Mouse (Mus musculus) CH12.LX (cell line): ENCODE data around the gene Zscan10. TPM values are rescaled to one million over a fixed set of nuclear protein-coding genes. Genes with fewer than 3 reads are reported as not detected.

Experiments
- DNase-seq: peaks from one replicate; pipeline ENCODE4 v3.0.0-alpha.2; 2013; ENCODE audit errors: extremely low read depth
- H3K27ac ChIP-seq: 2 replicates; pipeline ENCODE4 v1.5.1; 2012; ENCODE audit warnings: low read depth, mild to moderate bottlenecking, control low read depth, moderate library complexity; ENCODE audit not compliant: insufficient read depth
- H3K27me3 ChIP-seq: replicated peaks from 2 replicates; pipeline ENCODE3; 2012; ENCODE audit warnings: inconsistent platforms
- H3K36me3 ChIP-seq, 2 experiments: replicated peaks in 1 of 2; 2 replicates each; pipeline versions ENCODE3 to v1.6.1; 2012; ENCODE audit warnings: inconsistent platforms in 1 of 2, low read length in 1 of 2, mild to moderate bottlenecking in 1 of 2, mixed read lengths in 1 of 2, moderate library complexity in 1 of 2; ENCODE audit not compliant: control insufficient read depth in 1 of 2, insufficient read depth in 1 of 2
- H3K4me1 ChIP-seq, 2 experiments: 2 replicates each; pipeline ENCODE4 v1.6.1; 2012; ENCODE audit warnings: inconsistent platforms in 1 of 2, moderate library complexity in 1 of 2; ENCODE audit not compliant: insufficient read depth in 2 of 2, control insufficient read depth in 1 of 2
- H3K4me2 ChIP-seq: 2 replicates; pipeline ENCODE4 v1.6.1; 2012; ENCODE audit warnings: low read depth, mild to moderate bottlenecking, control low read depth; ENCODE audit not compliant: poor library complexity, insufficient read depth, severe bottlenecking
- H3K4me3 ChIP-seq, 3 experiments: fragments of 150-350 bp in 1 of 3; sonication (generic) in 1 of 3; replicated peaks in 1 of 3; 2 replicates each; pipeline versions ENCODE3 to v1.5.1; 2011 to 2012; ENCODE audit warnings: low read depth in 2 of 3, low read length in 2 of 3, mild to moderate bottlenecking in 2 of 3, moderate library complexity in 2 of 3, control low read depth in 1 of 3, improper control_type of control experiment in 1 of 3, inconsistent platforms in 1 of 3, mixed read lengths in 1 of 3; ENCODE audit not compliant: poor library complexity in 1 of 3
- H3K79me2 ChIP-seq: replicated peaks from 2 replicates; pipeline ENCODE4 v1.6.1; 2012; ENCODE audit warnings: mild to moderate bottlenecking, moderate library complexity; ENCODE audit not compliant: control insufficient read depth, poor library complexity, insufficient read depth, severe bottlenecking; ENCODE audit errors: extremely low read depth
- H3K9ac ChIP-seq: 2 replicates; pipeline ENCODE4 v1.6.1; 2012; ENCODE audit warnings: low read depth, mild to moderate bottlenecking, control low read depth, moderate library complexity; ENCODE audit not compliant: insufficient read depth
- H3K9me3 ChIP-seq: replicated peaks from 2 replicates; pipeline ENCODE3; 2012; ENCODE audit warnings: low read length, inconsistent platforms, mixed read lengths
- CHD1 ChIP-seq: IDR thresholded peaks from 2 replicates; pipeline ENCODE4 v1.6.1; 2012; ENCODE audit warnings: low read depth, low read length, improper control_type of control experiment, inconsistent platforms
- CHD2 ChIP-seq: IDR thresholded peaks from 2 replicates; pipeline ENCODE4 v1.6.1; 2011; ENCODE audit warnings: low read length, improper control_type of control experiment
- ELF1 ChIP-seq: IDR thresholded peaks from 2 replicates; pipeline ENCODE4 v1.6.1; 2014; ENCODE audit warnings: low read depth, mild to moderate bottlenecking, inconsistent platforms, low read length, improper control_type of control experiment
- EP300 ChIP-seq: IDR thresholded peaks from 2 replicates; pipeline ENCODE4 v1.6.1; 2011; ENCODE audit warnings: low read length, improper control_type of control experiment
- ETS1 ChIP-seq: conservative IDR thresholded peaks from 2 replicates; pipeline ENCODE4 v1.6.1; 2012; ENCODE audit warnings: low read depth, mild to moderate bottlenecking, inconsistent platforms, low read length, improper control_type of control experiment, moderate library complexity
- HCFC1 ChIP-seq: IDR thresholded peaks from 2 replicates; pipeline ENCODE4 v1.6.1; 2012; ENCODE audit warnings: low read depth, mild to moderate bottlenecking, inconsistent platforms, low read length, improper control_type of control experiment
- JUND ChIP-seq: conservative IDR thresholded peaks from 2 replicates; pipeline ENCODE4 v1.6.1; 2011; ENCODE audit warnings: low read depth, low read length, improper control_type of control experiment
- MAFK ChIP-seq: IDR thresholded peaks from 2 replicates; pipeline ENCODE4 v1.6.1; 2011; ENCODE audit warnings: low read length, improper control_type of control experiment; ENCODE audit not compliant: insufficient replicate concordance
- MAZ ChIP-seq: IDR thresholded peaks from 2 replicates; pipeline ENCODE4 v1.6.1; 2012; ENCODE audit warnings: low read depth, mild to moderate bottlenecking, inconsistent platforms, low read length, improper control_type of control experiment, moderate library complexity
- MEF2A ChIP-seq: IDR thresholded peaks from 2 replicates; pipeline ENCODE4 v1.6.1; 2014; ENCODE audit warnings: low read depth, mild to moderate bottlenecking, inconsistent platforms, low read length, improper control_type of control experiment, borderline replicate concordance
- MXI1 ChIP-seq: IDR thresholded peaks from 2 replicates; pipeline ENCODE4 v1.6.1; 2011; ENCODE audit warnings: mild to moderate bottlenecking, low read depth, low read length, improper control_type of control experiment
- NRF1 ChIP-seq: IDR thresholded peaks from 2 replicates; pipeline ENCODE4 v1.6.1; 2014; ENCODE audit warnings: low read depth, mild to moderate bottlenecking, inconsistent platforms, low read length, improper control_type of control experiment, moderate library complexity
- POLR2A ChIP-seq: IDR thresholded peaks from 2 replicates; pipeline ENCODE4 v1.6.1; 2011; ENCODE audit warnings: low read depth, mild to moderate bottlenecking, improper control_type of control experiment, low read length
- POLR2AphosphoS2 ChIP-seq: IDR thresholded peaks from 2 replicates; pipeline ENCODE4 v1.6.1; 2011; ENCODE audit warnings: low read depth, low read length, improper control_type of control experiment
- RAD21 ChIP-seq: IDR thresholded peaks from 2 replicates; pipeline ENCODE4 v1.6.1; 2011; ENCODE audit warnings: low read depth, mild to moderate bottlenecking, low read length, improper control_type of control experiment, moderate library complexity
- RCOR1 ChIP-seq: conservative IDR thresholded peaks from 2 replicates; pipeline ENCODE4 v1.6.1; 2012; ENCODE audit warnings: low read depth, mild to moderate bottlenecking, inconsistent platforms, low read length, improper control_type of control experiment
- SIN3A ChIP-seq: IDR thresholded peaks from 2 replicates; pipeline ENCODE4 v1.6.1; 2012; ENCODE audit warnings: low read length, improper control_type of control experiment, inconsistent platforms
- SMC3 ChIP-seq: IDR thresholded peaks from 2 replicates; pipeline ENCODE4 v1.6.1; 2011; ENCODE audit warnings: low read depth, low read length, improper control_type of control experiment
- TCF12 ChIP-seq: IDR thresholded peaks from 2 replicates; pipeline ENCODE4 v1.6.1; 2014; ENCODE audit warnings: low read depth, mild to moderate bottlenecking, inconsistent platforms, low read length, improper control_type of control experiment
- UBTF ChIP-seq: IDR thresholded peaks from 2 replicates; pipeline ENCODE4 v1.6.1; 2012; ENCODE audit warnings: low read depth, mild to moderate bottlenecking, inconsistent platforms, low read length, improper control_type of control experiment, moderate library complexity
- USF1 ChIP-seq: IDR thresholded peaks from 2 replicates; pipeline ENCODE4 v1.6.1; 2014; ENCODE audit warnings: low read depth, mild to moderate bottlenecking, inconsistent platforms, low read length, improper control_type of control experiment
- USF2 ChIP-seq: conservative IDR thresholded peaks from 2 replicates; pipeline ENCODE4 v1.6.1; 2011; ENCODE audit warnings: low read depth, low read length, improper control_type of control experiment
- ZC3H11A ChIP-seq: IDR thresholded peaks from 2 replicates; pipeline ENCODE4 v1.6.1; 2012; ENCODE audit warnings: low read depth, mild to moderate bottlenecking, inconsistent platforms, low read length, improper control_type of control experiment
- ZNF384 ChIP-seq: IDR thresholded peaks from 2 replicates; pipeline ENCODE4 v1.6.1; 2012; ENCODE audit warnings: low read depth, low read length, improper control_type of control experiment, inconsistent platforms
- dilution Hi-C: fragments of 300-500 bp; cut with MboI; formaldehyde crosslinking; loops from 2 replicates; pipeline ENCODE4 v1.14.3; 2020; ENCODE audit warnings: low sequenced_read_pairs; ENCODE audit not compliant: extremely low pct_unique_long_range_greater_than_20kb, extremely low pct_ligation_motif_present
- in situ Hi-C: fragments of 300-500 bp; cut with MboI; formaldehyde crosslinking; loops from 3 replicates; pipeline ENCODE4 v1.14.3; 2019; ENCODE audit warnings: low sequenced_read_pairs, low pct_ligation_motif_present, low pct_unique_long_range_greater_than_20kb, mixed read lengths
- polyA plus RNA-seq: library from polyadenylated mRNA; unstranded; fragments of >175 nt; gene quantifications from 2 replicates; pipeline ENCODE4 v1.2.1, GENCODE M21; 2012; ENCODE audit warnings: low read depth; ENCODE audit not compliant: insufficient read length
- total RNA-seq, 2 experiments: library from RNA; depleted of rRNA; stranded (reverse); fragments of 300-350 nt in 1 of 2; fragments of >200 nt in 1 of 2; gene quantifications; 2 replicates each; pipeline ENCODE4 v1.2.3; 2012 to 2014

Zscan10 gene
- total and polyA plus RNA-seq, 3 experiments: not detected

DNA sequence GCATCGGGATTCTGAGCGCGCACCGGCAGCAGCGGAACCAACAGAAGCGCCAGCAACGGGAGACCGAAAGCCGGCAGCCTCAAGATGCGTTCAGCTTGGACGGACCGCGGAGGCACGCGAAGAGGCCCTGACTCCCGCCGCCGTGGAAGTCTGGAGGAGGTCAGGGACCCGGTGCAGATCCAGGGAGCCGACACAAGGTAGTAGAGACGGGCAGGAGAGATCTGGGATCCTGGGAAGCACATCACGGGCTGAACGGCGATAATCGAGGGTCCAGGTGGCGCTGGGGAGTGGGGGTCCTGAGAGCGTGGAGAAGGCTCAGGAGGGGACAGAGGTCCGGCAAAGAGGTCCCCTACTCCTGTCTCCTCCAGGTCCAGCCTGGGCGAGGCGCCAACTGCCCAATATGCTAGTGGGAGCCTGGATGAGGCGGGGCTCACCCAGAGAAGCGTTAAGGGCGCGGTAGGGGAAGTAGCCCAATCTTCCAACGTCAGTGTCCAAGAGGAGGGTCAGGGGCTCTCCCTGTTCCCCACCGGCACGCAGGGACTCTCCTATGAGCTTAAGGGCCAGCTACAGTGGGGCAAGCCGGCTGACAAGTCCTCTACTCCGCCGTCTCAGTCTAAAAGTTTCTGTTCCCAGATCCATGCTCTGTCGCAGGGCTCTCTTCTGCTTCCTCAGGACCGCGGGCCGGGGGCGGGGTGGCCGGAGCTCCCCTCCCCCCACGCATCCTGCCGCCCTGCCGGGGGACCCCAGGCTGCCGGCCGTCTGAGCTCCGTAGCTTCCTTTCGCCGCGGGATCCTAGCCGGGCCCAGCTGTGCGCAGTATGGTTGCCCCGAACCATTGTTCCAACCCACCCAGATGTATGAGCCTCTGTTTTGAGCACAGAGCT lies 44.2 kb downstream of the Zscan10 start, which contains the start of gene Mmp25:
TSS of gene Mmp25 (minus strand) at position 665 of the 883 bp plus-strand sequence.
- no peak for TF ChIP-seq MEF2A
- TF ChIP-seq JUND: no peak
- TF ChIP-seq ELF1: no peak
- TF ChIP-seq EP300: no peak
- TF ChIP-seq ZC3H11A: no peak
- no peak for TF ChIP-seq MAFK
- no peak for TF ChIP-seq CHD2
- no peak for TF ChIP-seq HCFC1
- no peak for TF ChIP-seq MAZ
- TF ChIP-seq SMC3: no peak
- no peak for TF ChIP-seq SIN3A
- no peak for TF ChIP-seq USF1
- TF ChIP-seq ETS1: no peak
- TF ChIP-seq MXI1: no peak
- TF ChIP-seq RAD21: no peak
- TF ChIP-seq POLR2AphosphoS2: no peak
- no peaks in the 10 kb centered on the region for H3K36me3 ChIP-seq
- H3K9me3 ChIP-seq: peaks cover 10% of the 10 kb centered on the region
- H3K27me3 ChIP-seq: peaks cover 80% of the 10 kb centered on the region
- H3K4me1 ChIP-seq: peaks cover 0 to 4% of the 10 kb centered on the region in 2 experiments; a peak in 1 of 4 replicates
- peak within 1 kb of the TSS; percentile 16; the same call in 1 of the 2 replicates for H3K4me2 ChIP-seq
- no peak within 1 kb of the TSS for H3K4me3 ChIP-seq
- H3K9ac ChIP-seq: no peak within 1 kb of the TSS
- no peak within 1 kb of the TSS for H3K27ac ChIP-seq
- in situ Hi-C loops (no loop called here), dilution Hi-C loops (no loop called here)
- no peaks in the 10 kb centered on the region for H3K79me2 ChIP-seq
- DNase-seq: no peak

- in situ Hi-C loops: no loop called here
- peaks cover 0 to 4% of the 10 kb centered on the region in 2 experiments; a peak in 1 of 4 replicates for H3K4me1 ChIP-seq
- TF ChIP-seq POLR2A (no peak), RAD21 (no peak), ETS1 (no peak), MAFK (no peak), MXI1 (no peak), USF1 (no peak), EP300 (no peak), TCF12 (no peak), ZC3H11A (no peak), ZNF384 (no peak), RCOR1 (no peak), MAZ (no peak), SIN3A (no peak), NRF1 (no peak), HCFC1 (no peak), UBTF (no peak), CHD1 (no peak), USF2 (no peak)
Measured at GRCm38 (mm10) chr17:23645894-23646293, 45.2 kb downstream of the Zscan10 start.

More at GRCm38 (mm10) chr17:23645894-23646293, 45.2 kb downstream of the Zscan10 start:
- dilution Hi-C loops: no loop called here
- no peak overlapping the region for H3K4me2 ChIP-seq
- no peaks in the 10 kb centered on the region for H3K79me2 ChIP-seq
- no peak overlapping the region for H3K27ac ChIP-seq
- peaks cover 10% of the 10 kb centered on the region for H3K9me3 ChIP-seq
- peaks cover 76% of the 10 kb centered on the region for H3K27me3 ChIP-seq
- H3K36me3 ChIP-seq: no peaks in the 10 kb centered on the region
- DNase-seq: no peak
- H3K9ac ChIP-seq: no peak overlapping the region
- H3K4me3 ChIP-seq: no peak overlapping the region
